Mouse (Mus musculus) spleen, postnatal 14 days (tissue): Measurements from ENCODE around the gene Olfr502.
"Not testable (repeated sequence)": the region's sequence is repeated elsewhere in the genome, so short reads cannot be mapped to it uniquely, and the experiment has no call there.

ENCODE experiments used
- DNase-seq, 2 experiments: peaks; one replicate each; pipeline ENCODE4 v3.0.0; 2021 to 2022; ENCODE audit warnings: low spot score in 2 of 2

Olfr502 gene

DNA sequence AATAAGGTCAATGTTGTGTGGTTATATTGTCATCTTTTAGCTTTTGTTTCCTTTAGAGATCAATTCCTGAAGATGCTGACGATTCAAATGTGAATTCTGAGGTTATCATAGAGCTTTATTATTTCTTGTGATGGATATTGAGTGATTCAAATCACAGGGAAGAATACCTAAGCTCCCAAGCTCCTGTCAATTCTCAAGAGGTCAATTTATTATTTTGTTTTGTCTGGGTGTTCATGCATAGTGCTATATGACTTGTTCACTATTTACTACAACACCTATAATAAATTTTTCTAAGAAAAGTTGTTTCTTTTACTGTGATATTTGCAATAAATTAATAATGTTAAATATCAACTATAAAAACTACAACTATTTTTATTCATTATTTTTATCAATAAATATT is at the start of gene Olfr502:
Olfr502 (minus strand) TSS at position 101 of the 400 bp plus-strand sequence.
- DNase-seq: no peak

DNA sequence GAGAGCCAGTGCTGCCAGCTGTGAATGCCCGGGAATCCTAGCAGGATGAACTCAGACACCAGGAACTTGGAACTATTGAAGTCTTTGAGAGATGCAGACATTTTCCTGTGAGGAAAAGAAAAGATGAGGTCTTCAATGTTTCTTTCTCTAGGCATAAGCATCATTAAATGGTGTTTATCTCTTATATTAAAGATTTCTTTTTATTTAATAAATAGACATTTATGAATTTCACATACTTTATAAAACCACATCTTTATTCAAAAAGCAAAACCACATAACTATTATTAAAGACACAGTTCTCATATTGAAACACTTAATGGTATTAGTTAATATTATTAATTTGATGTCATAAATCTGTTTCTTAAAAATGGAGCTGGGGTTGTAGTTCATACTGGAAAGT is 40.8 kb upstream of the Olfr502 start, which contains the start of gene Olfr504:
Olfr504 (minus strand) TSS at position 101 of the 400 bp plus-strand sequence.
- DNase-seq: no peak

DNA sequence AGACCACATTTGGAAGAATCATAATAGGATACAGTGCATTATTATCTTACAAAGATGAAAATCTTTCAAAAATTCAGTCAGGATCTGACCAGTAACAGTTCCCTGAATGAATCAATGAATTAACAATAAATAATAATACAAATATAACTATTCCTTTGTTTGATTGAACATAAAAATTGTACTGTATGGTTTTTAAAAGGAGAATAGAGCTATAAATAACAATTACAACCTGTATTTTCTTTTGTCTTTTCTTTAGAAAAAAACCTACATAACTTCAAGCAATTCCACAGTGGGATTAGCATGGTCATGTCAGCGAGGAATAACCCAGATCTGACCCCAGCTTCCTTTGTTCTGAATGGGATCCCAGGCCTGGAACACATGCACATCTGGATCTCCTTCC is 19.4 kb upstream of the Olfr502 start, which contains the start of gene Olfr503:
Olfr503 (plus strand) TSS at position 301 of the 400 bp plus-strand sequence.
- not testable (repeated sequence) for DNase-seq

DNA sequence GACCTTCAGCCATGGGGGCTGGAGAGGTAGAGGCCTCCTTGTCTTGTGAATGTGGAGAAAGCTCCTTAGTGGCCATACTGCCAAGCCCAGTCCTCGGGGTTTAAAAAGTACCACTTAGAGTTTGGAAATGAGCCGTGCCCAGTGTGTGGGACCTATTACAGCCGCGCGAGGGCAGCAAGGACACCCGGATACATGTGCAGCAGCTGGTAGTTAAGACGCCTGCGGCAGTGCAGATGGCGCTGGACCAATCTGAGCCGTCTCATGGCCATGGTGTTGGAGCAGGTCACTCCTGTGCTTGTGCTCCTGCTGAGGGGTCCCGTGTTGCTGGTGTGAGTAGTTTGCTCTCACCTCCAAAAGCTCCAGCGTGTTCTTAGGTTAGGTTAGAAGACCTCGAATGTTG is 17.6 kb upstream of the Olfr502 start:
- DNase-seq: no peak
